Mouse (Mus musculus) limb, embryonic 11.5 days (tissue): ENCODE measurements around the gene Olfr95. TPM values are rescaled to one million over a fixed set of nuclear protein-coding genes. Genes with fewer than 3 reads are reported as not detected.

Experiments used
- ATAC-seq: fragments of 200-750 bp; cut with Nextera tagmentation; 2 replicates; pipeline ENCODE4 v1.8.0; 2017; ENCODE audit warnings: low read depth; ENCODE audit not compliant: insufficient number of reproducible peaks, low FRiP score, low TSS enrichment
- DNase-seq: peaks from one replicate; pipeline ENCODE4 v3.0.0-alpha.2; 2015; ENCODE audit warnings: low spot score
- H3K27ac ChIP-seq: fragments of 300-500 bp; sonication (generic); replicated peaks from 2 replicates; pipeline ENCODE4 v1.5.1; 2014; ENCODE audit warnings: low read depth, mild to moderate bottlenecking, low read length
- H3K27me3 ChIP-seq: fragments of 300-500 bp; sonication (generic); 2 replicates; pipeline ENCODE4 v1.6.1; 2014; ENCODE audit warnings: mild to moderate bottlenecking, low read length, mixed read lengths; ENCODE audit not compliant: control insufficient read depth, insufficient read depth
- H3K36me3 ChIP-seq: fragments of 300-500 bp; sonication (generic); 2 replicates; pipeline ENCODE4 v1.6.1; 2014; ENCODE audit warnings: mild to moderate bottlenecking, low read length, moderate library complexity, mixed read lengths; ENCODE audit not compliant: control insufficient read depth, insufficient read depth
- H3K4me1 ChIP-seq: fragments of 300-500 bp; sonication (generic); 2 replicates; pipeline ENCODE4 v1.6.1; 2014; ENCODE audit warnings: low read length, mixed read lengths; ENCODE audit not compliant: control insufficient read depth, insufficient read depth
- H3K4me2 ChIP-seq: fragments of 300-500 bp; sonication (generic); 2 replicates; pipeline ENCODE4 v1.6.1; 2014; ENCODE audit warnings: low read depth, mild to moderate bottlenecking, moderate library complexity; ENCODE audit not compliant: severe bottlenecking
- H3K4me3 ChIP-seq: fragments of 300-500 bp; sonication (generic); 2 replicates; pipeline ENCODE4 v1.5.1; 2014; ENCODE audit warnings: low read depth, low read length
- H3K9ac ChIP-seq: fragments of 300-500 bp; sonication (generic); 2 replicates; pipeline ENCODE4 v1.6.1; 2014; ENCODE audit warnings: mild to moderate bottlenecking, low read length
- H3K9me3 ChIP-seq: fragments of 300-500 bp; sonication (generic); 2 replicates; pipeline ENCODE4 v1.6.1; 2016; ENCODE audit warnings: low read length; ENCODE audit not compliant: control insufficient read depth
- WGBS: fragments of 180-500 bp; shearing (Covaris S2); extraction: QIAGEN DNeasy Blood & Tissue Kit; methylation state at CpG from one replicate; pipeline ENCODE4 v1.1.7; 2014; 5-methylcytosine and 5-hydroxymethylcytosine counted together
- polyA plus RNA-seq: library from polyadenylated mRNA; unstranded; fragments of >200 nt; fragmentation: Nextera tagmentation; extraction: Ambion mirVana; gene quantifications from 2 replicates; pipeline ENCODE4 v1.2.1, GENCODE M21; 2014

Gene Olfr95
- polyA plus RNA-seq, 1 experiment from 2014 or later: not detected

DNA sequence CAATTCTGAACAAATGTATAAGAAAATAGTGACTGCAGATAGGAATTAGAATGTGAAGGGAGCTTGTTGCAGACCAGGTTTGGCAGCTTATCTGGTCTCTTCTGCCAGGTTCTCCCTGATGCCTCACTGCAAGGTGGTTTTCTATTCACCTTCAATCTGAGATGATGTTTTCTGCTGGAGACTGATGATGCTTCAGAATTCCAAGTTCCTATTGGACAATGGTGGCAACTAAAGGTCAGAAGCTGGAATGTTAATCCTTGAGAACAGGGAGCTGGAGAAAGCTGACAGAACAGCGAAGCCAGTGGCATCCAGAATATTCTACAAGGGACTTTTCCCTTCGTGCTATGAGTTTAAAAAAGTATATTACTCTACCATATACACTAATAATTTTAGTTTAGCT is 22.2 kb downstream of the Olfr95 start:
- Histone ChIP-seq H3K4me2 (no peak overlapping the region), H3K36me3 (no peaks in the 10 kb centered on the region), H3K9me3 (no peaks in the 10 kb centered on the region), H3K27me3 (no peaks in the 10 kb centered on the region), H3K27ac (no peak overlapping the region), H3K4me3 (no peak overlapping the region), H3K9ac (no peak overlapping the region), H3K4me1 (no peaks in the 10 kb centered on the region)
- ATAC-seq (no peak), DNase-seq (no peak)
- WGBS: 49% methylated on average over 2 of the region's 2 CpGs

DNA sequence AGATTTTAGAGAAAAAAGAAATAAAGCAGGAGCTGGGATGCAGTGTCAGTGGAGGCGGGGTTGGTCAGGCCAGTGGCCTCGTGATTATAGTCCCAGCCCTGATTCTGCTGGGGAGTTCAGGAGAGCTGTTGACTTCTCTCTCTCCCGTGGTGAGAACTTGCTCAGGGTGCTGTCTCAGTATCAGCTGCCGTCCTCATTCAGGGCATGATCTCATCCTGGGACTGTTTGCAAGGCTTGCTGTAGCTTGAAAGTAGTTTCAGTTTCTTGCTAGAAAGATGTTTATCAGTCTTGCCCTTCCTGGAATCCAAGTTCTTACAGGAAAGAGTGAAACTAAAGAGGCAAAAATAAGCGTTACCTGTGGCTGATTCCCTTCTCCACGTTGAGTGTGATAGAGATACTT is 27.4 kb downstream of the Olfr95 start:
- H3K4me2 ChIP-seq: no peak overlapping the region
- H3K4me3 ChIP-seq: no peak overlapping the region
- H3K27ac ChIP-seq: no peak overlapping the region
- ATAC-seq (no peak), DNase-seq (no peak)
- H3K9ac ChIP-seq: no peak overlapping the region
- H3K9me3 ChIP-seq: no peaks in the 10 kb centered on the region
- H3K27me3 ChIP-seq: no peaks in the 10 kb centered on the region
- H3K4me1 ChIP-seq: no peaks in the 10 kb centered on the region
- no peaks in the 10 kb centered on the region for H3K36me3 ChIP-seq
- 45% methylated on average over 6 of the region's 6 CpGs for WGBS

DNA sequence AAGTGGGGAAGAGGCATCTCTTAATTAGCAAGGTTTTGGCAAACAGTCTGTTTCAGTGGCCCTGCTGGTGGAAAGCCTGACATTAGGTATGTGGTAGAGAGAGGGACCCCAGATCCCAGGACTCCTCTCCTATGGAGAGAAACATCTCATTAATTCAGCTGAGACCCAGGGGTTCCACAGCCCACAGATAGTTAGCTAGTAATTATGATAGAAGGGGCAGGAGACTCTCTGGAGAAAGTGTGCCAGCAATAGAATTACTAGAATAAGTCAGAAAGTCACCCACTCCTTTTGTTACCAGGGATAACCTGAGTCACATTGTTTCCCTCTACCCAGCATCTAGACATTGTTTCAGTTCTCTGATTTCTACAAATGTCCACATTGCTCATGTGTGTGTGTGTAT is 51.5 kb downstream of the Olfr95 start, which contains the start of gene Olfr93:
Gene Olfr93 (minus strand): TSS at position 101 of the 400 bp plus-strand sequence.
- Histone ChIP-seq H3K9me3 (no peaks in the 10 kb centered on the region), H3K27me3 (no peaks in the 10 kb centered on the region), H3K4me1 (no peaks in the 10 kb centered on the region), H3K9ac (no peak within 1 kb of the TSS), H3K4me2 (no peak within 1 kb of the TSS), H3K4me3 (no peak within 1 kb of the TSS), H3K36me3 (no peaks in the 10 kb centered on the region), H3K27ac (no peak within 1 kb of the TSS)
- ATAC-seq (no peak), DNase-seq (no peak)

Other genes with a start within 250 kb of the Olfr95 start
- gene 2410137M14Rik, start 231.9 kb downstream of the Olfr95 start, polyA plus RNA-seq: not detected in 2 replicates
- gene H2-M5, start 223.6 kb downstream of the Olfr95 start, polyA plus RNA-seq: 0.49 and 0.65 TPM in 2 replicates
- gene Zfp57, start 212.0 kb downstream of the Olfr95 start, polyA plus RNA-seq: 101 and 106 TPM in 2 replicates
- 0.25 and 0.26 TPM in 2 replicates for gene Mog, start 189.7 kb downstream of the Olfr95 start, polyA plus RNA-seq
- 7.9 and 9.7 TPM in 2 replicates for gene Gabbr1, start 167.2 kb downstream of the Olfr95 start, polyA plus RNA-seq
- gene Olfr90, start 124.6 kb downstream of the Olfr95 start, polyA plus RNA-seq: 0.09 TPM in 1 of 2 replicates, not detected in the other
- 0.14 TPM in 1 of 2 replicates, not detected in the other for gene Olfr91, start 114.8 kb downstream of the Olfr95 start, polyA plus RNA-seq
- not detected in 2 replicates for gene Olfr92, start 93.0 kb downstream of the Olfr95 start, polyA plus RNA-seq
- gene Olfr93, start 51.6 kb downstream of the Olfr95 start, polyA plus RNA-seq: not detected in 2 replicates
- gene Ubd, start 19.2 kb downstream of the Olfr95 start, polyA plus RNA-seq: not detected in 2 replicates
- gene Olfr94, start 12.1 kb downstream of the Olfr95 start, polyA plus RNA-seq: not detected in 2 replicates
- gene Olfr96, start 7.0 kb upstream of the Olfr95 start, polyA plus RNA-seq: not detected in 2 replicates
- not detected in 2 replicates for gene Olfr97, start 24.2 kb upstream of the Olfr95 start, polyA plus RNA-seq
- gene Olfr98, start 50.6 kb upstream of the Olfr95 start, polyA plus RNA-seq: not detected in 2 replicates
- gene H2-M3, start 57.1 kb upstream of the Olfr95 start, polyA plus RNA-seq: 0.95 and 1.3 TPM in 2 replicates
- gene Olfr99, start 70.3 kb upstream of the Olfr95 start, polyA plus RNA-seq: not detected in 2 replicates
- gene Olfr101, start 91.2 kb upstream of the Olfr95 start, polyA plus RNA-seq: not detected in 2 replicates
- gene Olfr102, start 103.9 kb upstream of the Olfr95 start, polyA plus RNA-seq: not detected in 2 replicates
- gene Olfr103, start 126.6 kb upstream of the Olfr95 start, polyA plus RNA-seq: not detected in 2 replicates
- not detected in 2 replicates for gene Olfr104-ps, start 146.5 kb upstream of the Olfr95 start, polyA plus RNA-seq
- gene Olfr105-ps, start 165.9 kb upstream of the Olfr95 start, polyA plus RNA-seq: not detected in 2 replicates
- not detected in 2 replicates for gene Olfr106-ps, start 177.3 kb upstream of the Olfr95 start, polyA plus RNA-seq
- gene Olfr107, start 186.1 kb upstream of the Olfr95 start, polyA plus RNA-seq: not detected in 2 replicates
- not detected in 2 replicates for gene Olfr108, start 232.4 kb upstream of the Olfr95 start, polyA plus RNA-seq
- not detected in 2 replicates for gene Olfr109, start 245.8 kb upstream of the Olfr95 start, polyA plus RNA-seq